Mouse (Mus musculus) limb, embryonic 14.5 days (tissue): Measurements from ENCODE around the gene Pfdn6. TPM values are rescaled to one million over a fixed set of nuclear protein-coding genes. Genes with fewer than 3 reads are reported as not detected.
"Not testable (repeated sequence)": the region's sequence is repeated elsewhere in the genome, so short reads cannot be mapped to it uniquely, and the experiment has no call there.

Source experiments
- ATAC-seq: fragments of 200-750 bp; cut with Nextera tagmentation; 2 replicates; pipeline ENCODE4 v1.8.0; 2017; ENCODE audit warnings: low read depth, moderate number of reproducible peaks, moderate TSS enrichment; ENCODE audit not compliant: low FRiP score
- DNase-seq: peaks from one replicate; pipeline ENCODE4 v3.0.0-alpha.2; 2015; ENCODE audit warnings: low spot score
- H3K27ac ChIP-seq: fragments of 300-500 bp; sonication (generic); replicated peaks from 2 replicates; pipeline ENCODE4 v1.5.1; 2014; ENCODE audit warnings: low read depth, mild to moderate bottlenecking, low read length, moderate library complexity, mixed read lengths
- H3K27me3 ChIP-seq: fragments of 300-500 bp; sonication (generic); 2 replicates; pipeline ENCODE4 v1.6.1; 2014; ENCODE audit warnings: low read length, mixed read lengths; ENCODE audit not compliant: control insufficient read depth, insufficient read depth
- H3K36me3 ChIP-seq: fragments of 300-500 bp; sonication (generic); 2 replicates; pipeline ENCODE4 v1.6.1; 2014; ENCODE audit warnings: mild to moderate bottlenecking, low read length, moderate library complexity, mixed read lengths; ENCODE audit not compliant: control insufficient read depth, insufficient read depth
- H3K4me1 ChIP-seq: fragments of 300-500 bp; sonication (generic); 2 replicates; pipeline ENCODE4 v1.6.1; 2014; ENCODE audit warnings: antibody characterized with exemption, low read length, mixed read lengths; ENCODE audit not compliant: control insufficient read depth, insufficient read depth
- H3K4me2 ChIP-seq: fragments of 300-500 bp; sonication (generic); replicated peaks from 2 replicates; pipeline ENCODE4 v1.6.1; 2014; ENCODE audit warnings: low read depth, mild to moderate bottlenecking, low read length, moderate library complexity; ENCODE audit not compliant: severe bottlenecking
- H3K4me3 ChIP-seq: fragments of 300-500 bp; sonication (generic); replicated peaks from 2 replicates; pipeline ENCODE4 v1.5.1; 2014; ENCODE audit warnings: low read length
- H3K9ac ChIP-seq: fragments of 300-500 bp; sonication (generic); 2 replicates; pipeline ENCODE4 v1.6.1; 2014; ENCODE audit warnings: mild to moderate bottlenecking, low read depth, low read length, moderate library complexity; ENCODE audit not compliant: severe bottlenecking
- H3K9me3 ChIP-seq: fragments of 300-500 bp; sonication (generic); 2 replicates; pipeline ENCODE4 v1.6.1; 2016; ENCODE audit warnings: low read length; ENCODE audit not compliant: control insufficient read depth
- POLR2A ChIP-seq: fragments of 200-500 bp; IDR thresholded peaks from 2 replicates; pipeline ENCODE4 v1.8.0; 2012; ENCODE audit warnings: inconsistent platforms, mild to moderate bottlenecking, moderate library complexity, borderline replicate concordance; ENCODE audit not compliant: insufficient read depth, insufficient read length; ENCODE audit errors: extremely low read depth
- WGBS: fragments of 180-500 bp; shearing (Covaris S2); extraction: QIAGEN DNeasy Blood & Tissue Kit; methylation state at CpG from one replicate; pipeline ENCODE4 v1.1.7; 2014; 5-methylcytosine and 5-hydroxymethylcytosine counted together
- polyA plus RNA-seq, 2 experiments: library from polyadenylated mRNA; depleted of rRNA in 1 of 2; stranded (reverse) in 1 of 2; unstranded in 1 of 2; fragments of >200 nt; fragmentation: Nextera tagmentation in 1 of 2; extraction: Ambion mirVana in 1 of 2; gene quantifications; 2 replicates each; pipeline versions ENCODE4 v1.2.1 to v1.2.3; 2012 to 2014

The Pfdn6 gene
- polyA plus RNA-seq (2012; rRNA removed) (53.6 and 104 TPM in 2 replicates), polyA plus RNA-seq (2014; fragmentation: Nextera tagmentation; extraction: Ambion mirVana) (135 and 142 TPM in 2 replicates)

- under 1% methylated on average over 36 of the region's 36 CpGs for WGBS
- no peaks in the 10 kb centered on the region for H3K27me3 ChIP-seq
- H3K27ac ChIP-seq: no peak within 1 kb of the TSS
- peak within 1 kb of the TSS; percentile 79 for H3K4me3 ChIP-seq
- ATAC-seq: peak; percentile 93
- peaks cover 61% of the 10 kb centered on the region for H3K36me3 ChIP-seq
- peaks cover 13% of the 10 kb centered on the region for H3K4me1 ChIP-seq
- peak; percentile 93 for DNase-seq
- no peaks in the 10 kb centered on the region for H3K9me3 ChIP-seq
- H3K4me2 ChIP-seq: peak within 1 kb of the TSS; percentile 90
- no peak for TF ChIP-seq POLR2A
- H3K9ac ChIP-seq: peak within 1 kb of the TSS; percentile 68
Measured at GRCm38 (mm10) chr17:33940206-33940805, at the start of gene Pfdn6, which contains the start of gene Wdr46. Gene Pfdn6 (minus strand): TSS chr17:33940343. Gene Wdr46 (plus strand): TSS chr17:33940660.

DNA sequence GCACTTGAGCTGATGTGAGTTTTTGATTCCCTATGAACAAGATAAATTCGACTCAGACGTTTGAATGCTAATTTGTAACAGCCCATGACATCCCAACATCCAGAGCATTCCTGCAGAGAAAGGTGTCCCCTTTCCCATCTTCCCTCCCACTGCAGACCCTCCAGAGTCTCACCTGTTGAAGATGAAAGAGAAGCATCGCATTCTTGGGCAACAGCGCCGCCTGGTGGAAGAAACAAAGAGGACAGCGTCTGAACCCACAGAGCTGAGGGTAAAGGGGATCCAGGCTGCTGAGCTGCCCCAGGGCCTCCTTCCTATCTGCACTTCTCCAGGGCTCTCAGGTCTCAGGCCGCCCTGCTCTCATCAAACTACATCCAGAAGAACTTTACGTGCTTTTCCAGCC is 42.0 kb upstream of the Pfdn6 start:
- peak overlapping the region; percentile 56; the same call in 1 of the 2 replicates for H3K4me2 ChIP-seq
- ATAC-seq: not testable (repeated sequence)

GRCm38 (mm10) chr17:33981192-33981909 is 41.2 kb upstream of the Pfdn6 start:
- H3K9me3 ChIP-seq, H3K36me3 ChIP-seq, H3K4me1 ChIP-seq: not testable (repeated sequence)
- Histone ChIP-seq H3K27me3 (peaks cover 29% of the 10 kb centered on the region), H3K9ac (peak overlapping the region; percentile 45), H3K4me2 (peak overlapping the region; percentile 56), H3K4me3 (peak overlapping the region; percentile 44), H3K27ac (peak overlapping the region; percentile 61; the same call in 1 of the 2 replicates)
- peak; percentile 53; the same call in 1 of the 2 replicates for TF ChIP-seq POLR2A
- ATAC-seq: peak; percentile 94
- WGBS: 1% methylated on average over 27 of the region's 27 CpGs
- peak; percentile 96 for DNase-seq

More for the DNA sequence above, 42.0 kb upstream of the Pfdn6 start:
- H3K9me3 ChIP-seq, H3K36me3 ChIP-seq, H3K9ac ChIP-seq, H3K27ac ChIP-seq, H3K4me1 ChIP-seq, DNase-seq: not testable (repeated sequence)
- Histone ChIP-seq H3K27me3 (peaks cover 29% of the 10 kb centered on the region), H3K4me3 (peak overlapping the region; percentile 44; the same call in 1 of the 2 replicates)
- 9% methylated on average over 8 of the region's 8 CpGs for WGBS

DNA sequence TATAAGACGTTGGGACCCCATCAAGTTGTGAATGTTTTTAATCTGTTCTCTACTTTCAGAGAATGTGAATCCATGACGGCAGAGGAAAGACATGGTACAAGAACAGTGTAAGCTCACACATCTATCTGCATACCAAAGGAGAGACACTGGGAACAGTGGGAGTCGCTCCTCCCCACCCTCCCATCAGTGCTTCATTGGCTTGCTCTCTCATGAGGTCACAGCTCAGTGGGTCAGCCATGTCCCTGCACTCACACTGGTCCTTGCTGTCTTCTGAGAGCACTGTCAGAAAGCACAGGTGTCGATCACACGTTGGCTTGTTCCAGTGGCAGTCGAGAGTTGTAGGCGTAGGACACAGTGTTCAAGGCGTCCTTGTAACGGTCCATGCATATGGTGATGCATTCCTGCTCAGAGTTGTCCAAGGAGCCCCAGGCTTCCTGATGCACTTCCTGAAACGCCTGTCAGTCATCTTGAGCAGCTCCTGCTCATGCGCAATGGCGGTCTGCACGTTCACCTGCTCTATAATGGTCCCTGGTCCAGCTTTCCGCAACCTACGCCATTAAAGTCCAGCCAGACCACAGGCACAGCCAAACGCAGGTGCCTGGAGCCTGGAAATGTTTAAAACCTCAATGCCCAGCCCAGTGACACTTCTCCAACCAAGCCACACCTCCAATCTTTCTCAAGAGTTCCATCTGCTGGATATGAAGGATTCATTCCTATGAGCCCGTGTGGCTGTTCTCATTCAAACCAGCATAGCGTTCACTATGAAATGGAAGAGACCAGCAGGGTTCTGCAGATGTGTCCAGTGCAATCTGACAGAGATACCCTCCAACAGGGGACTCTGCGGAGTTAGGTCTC is 40.3 kb upstream of the Pfdn6 start:
- no peak for ATAC-seq

DNA sequence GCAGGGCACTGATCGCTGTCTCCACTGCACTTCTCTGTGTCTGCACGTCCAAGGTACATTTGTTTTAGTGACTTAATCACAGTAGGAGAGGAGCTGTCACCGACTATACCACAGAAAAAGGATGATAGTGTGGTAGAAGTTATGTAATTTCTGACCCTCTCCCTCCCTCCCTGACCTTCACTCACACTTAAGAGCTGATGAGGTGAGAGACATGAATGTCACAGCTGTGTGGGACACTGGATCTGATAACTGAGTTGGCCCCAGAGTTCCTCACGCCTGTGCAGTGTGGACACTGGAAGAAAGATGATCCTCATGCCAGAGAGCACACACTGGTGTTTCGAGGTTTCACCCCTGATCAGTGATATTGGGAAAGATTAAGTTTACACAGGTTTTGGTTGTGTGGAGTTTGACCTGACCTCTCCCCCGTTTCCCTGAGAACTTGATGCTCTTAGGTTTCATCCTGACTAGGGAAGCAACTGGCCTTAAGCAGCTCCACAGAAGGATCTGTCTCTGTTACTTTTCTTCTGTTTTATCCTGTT is 39.4 kb upstream of the Pfdn6 start:
- Histone ChIP-seq H3K4me1 (no peaks in the 10 kb centered on the region), H3K4me2 (no peak overlapping the region), H3K36me3 (no peaks in the 10 kb centered on the region), H3K9ac (no peak overlapping the region), H3K27ac (no peak overlapping the region), H3K4me3 (no peak overlapping the region), H3K27me3 (peaks cover 29% of the 10 kb centered on the region), H3K9me3 (no peaks in the 10 kb centered on the region)
- no peak for DNase-seq
- TF ChIP-seq POLR2A: no peak
- ATAC-seq: no peak
- 61% methylated on average over 6 of the region's 6 CpGs for WGBS

More for the DNA sequence above, 40.3 kb upstream of the Pfdn6 start:
- no peak for TF ChIP-seq POLR2A
- Histone ChIP-seq H3K4me2 (peak overlapping the region; percentile 56), H3K36me3 (no peaks in the 10 kb centered on the region), H3K27ac (no peak overlapping the region), H3K27me3 (peaks cover 29% of the 10 kb centered on the region), H3K9me3 (no peaks in the 10 kb centered on the region), H3K4me3 (no peak overlapping the region), H3K4me1 (no peaks in the 10 kb centered on the region), H3K9ac (no peak overlapping the region)
- DNase-seq: peak; percentile 14
- WGBS: 73% methylated on average over 19 of the region's 19 CpGs
